Mouse (Mus musculus) forebrain, embryonic 10.5 days (tissue): ENCODE measurements around the gene Apod. TPM values are rescaled to one million over a fixed set of nuclear protein-coding genes. Genes with fewer than 3 reads are reported as not detected.
"Not testable (repeated sequence)": the region's sequence is repeated elsewhere in the genome, so short reads cannot be mapped to it uniquely, and the experiment has no call there.

Experiments used
- DNase-seq: peaks from one replicate; pipeline ENCODE4 v3.0.0-alpha.2; 2017; ENCODE audit warnings: low spot score; ENCODE audit errors: extremely low spot score
- H3K27ac ChIP-seq: fragments of 300-500 bp; sonication (generic); 2 replicates; pipeline ENCODE4 v1.5.1; 2016; ENCODE audit warnings: mild to moderate bottlenecking
- H3K27me3 ChIP-seq: fragments of 300-500 bp; sonication (generic); 2 replicates; pipeline ENCODE4 v1.6.1; 2016; ENCODE audit warnings: mild to moderate bottlenecking; ENCODE audit not compliant: poor library complexity, severe bottlenecking
- H3K36me3 ChIP-seq: fragments of 300-500 bp; sonication (generic); replicated peaks from 2 replicates; pipeline ENCODE4 v1.6.1; 2016; ENCODE audit warnings: mild to moderate bottlenecking, moderate library complexity
- H3K4me1 ChIP-seq: fragments of 300-500 bp; sonication (generic); 2 replicates; pipeline ENCODE4 v1.6.1; 2016
- H3K4me3 ChIP-seq: fragments of 300-500 bp; sonication (generic); 2 replicates; pipeline ENCODE4 v1.5.1; 2016; ENCODE audit warnings: mild to moderate bottlenecking, moderate library complexity
- H3K9me3 ChIP-seq: fragments of 300-500 bp; sonication (generic); 2 replicates; pipeline ENCODE4 v1.6.1; 2016; ENCODE audit warnings: mild to moderate bottlenecking, moderate library complexity
- WGBS: fragments of 180-500 bp; shearing (Covaris S2); methylation state at CpG from one replicate; pipeline ENCODE4 v1.1.7; 2016; 5-methylcytosine and 5-hydroxymethylcytosine counted together
- polyA plus RNA-seq: library from polyadenylated mRNA; unstranded; fragments of >200 nt; fragmentation: Nextera tagmentation; extraction: Ambion mirVana; gene quantifications from 2 replicates; pipeline ENCODE4 v1.2.1, GENCODE M21; 2016

Gene Apod
- polyA plus RNA-seq, 1 experiment from 2014 or later, result 24.4 TPM

DNA sequence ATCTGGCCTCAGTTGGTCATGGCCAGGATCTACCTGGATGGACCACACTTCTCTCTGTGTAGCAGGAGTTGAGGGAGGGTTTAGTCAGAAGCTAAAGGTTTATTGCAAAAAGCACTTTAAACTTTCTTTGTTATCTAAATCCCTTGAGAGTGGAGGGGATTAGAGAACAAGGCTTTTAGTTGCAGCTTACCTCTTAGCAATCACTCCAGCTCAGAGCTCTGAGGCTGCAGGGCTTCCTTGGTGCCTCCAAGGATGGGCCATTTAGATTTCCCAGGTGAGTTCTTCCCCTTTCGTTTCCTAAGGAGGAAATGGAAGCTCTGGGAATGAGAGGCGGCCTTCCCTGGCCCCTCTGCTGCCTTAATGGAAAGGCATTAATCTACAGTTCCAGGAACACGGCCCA, 23.3 kb upstream of the Apod start:
- 20% methylated on average over 3 of the region's 3 CpGs for WGBS
- H3K4me3 ChIP-seq, result no peak overlapping the region
- H3K27me3 ChIP-seq, result no peaks in the 10 kb centered on the region; the same call in 1 of the 2 replicates
- no peaks in the 10 kb centered on the region for H3K9me3 ChIP-seq
- peaks cover 39% of the 10 kb centered on the region for H3K4me1 ChIP-seq
- no peaks in the 10 kb centered on the region for H3K36me3 ChIP-seq
- no peak overlapping the region for H3K27ac ChIP-seq
- no peak for DNase-seq

DNA sequence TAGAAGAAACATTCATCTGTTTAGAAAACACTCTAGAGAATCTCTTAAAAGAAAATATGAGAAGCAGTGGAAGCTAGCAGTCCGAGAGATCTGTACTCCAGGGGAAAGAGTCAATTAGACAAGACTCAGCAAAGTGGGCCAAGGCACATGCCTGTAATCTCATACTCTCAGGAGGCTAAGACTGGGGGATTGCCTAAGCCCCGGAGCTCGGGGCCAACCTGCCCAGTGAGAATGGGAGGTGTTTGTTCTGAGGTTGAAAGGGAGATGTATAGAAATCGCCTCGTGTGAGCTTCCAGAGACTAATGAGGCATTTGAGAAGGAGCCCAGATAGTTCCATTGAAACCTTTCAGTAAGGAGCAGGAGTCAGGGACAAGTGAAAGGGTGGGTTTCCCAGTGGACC, 20.2 kb upstream of the Apod start:
- Histone ChIP-seq H3K27me3 (no peaks in the 10 kb centered on the region; the same call in 1 of the 2 replicates), H3K4me1 (peaks cover 27% of the 10 kb centered on the region), H3K27ac (no peak overlapping the region), H3K36me3 (no peaks in the 10 kb centered on the region), H3K4me3 (no peak overlapping the region), H3K9me3 (no peaks in the 10 kb centered on the region)
- no peak for DNase-seq
- WGBS, result 12% methylated on average over 5 of the region's 5 CpGs

DNA sequence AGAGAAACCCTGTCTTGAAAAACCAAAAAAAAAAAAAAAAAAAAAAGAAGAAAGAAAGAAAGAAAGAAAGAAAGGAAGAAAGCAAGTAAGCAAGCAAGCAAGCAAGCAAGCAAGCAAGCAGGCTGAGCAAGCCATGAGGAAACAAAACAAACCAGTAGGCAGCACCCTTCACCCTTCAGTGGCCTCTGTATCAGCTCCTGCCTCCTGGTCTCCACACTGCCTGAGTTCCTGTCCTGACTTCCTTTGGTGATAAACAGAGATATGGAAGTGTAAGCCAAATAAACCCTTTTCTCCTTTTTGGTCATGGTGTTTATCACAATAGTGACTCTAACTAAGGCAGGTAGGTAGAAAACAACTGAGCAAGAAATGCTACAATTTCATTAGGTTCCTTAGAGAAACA, 18.0 kb upstream of the Apod start:
- no peak overlapping the region for H3K4me3 ChIP-seq
- no peak for DNase-seq
- H3K4me1 ChIP-seq, result peaks cover 16% of the 10 kb centered on the region
- H3K27me3 ChIP-seq, result no peaks in the 10 kb centered on the region; the same call in 1 of the 2 replicates
- H3K9me3 ChIP-seq, result no peaks in the 10 kb centered on the region
- no peaks in the 10 kb centered on the region for H3K36me3 ChIP-seq
- H3K27ac ChIP-seq, result no peak overlapping the region

DNA sequence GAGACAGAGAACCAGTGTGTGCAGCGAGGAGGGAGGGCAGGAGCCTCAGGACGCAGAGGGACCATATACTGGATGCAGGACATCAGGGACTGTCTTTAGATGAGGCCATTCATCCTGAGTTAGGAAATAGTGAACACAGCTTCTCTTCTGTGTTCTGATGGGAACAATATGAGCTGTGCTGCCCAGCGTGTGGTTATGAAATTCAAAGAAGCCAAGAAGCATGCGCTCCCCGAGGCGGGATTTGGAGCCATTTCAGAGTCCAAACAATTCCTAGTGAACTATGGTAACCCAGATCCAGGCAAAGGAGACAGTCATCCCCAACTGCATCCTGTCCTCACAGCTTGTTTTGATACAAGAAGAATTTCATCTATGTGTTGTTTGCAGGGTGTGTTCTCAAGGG, 16.4 kb upstream of the Apod start:
- not testable (repeated sequence) for H3K4me3 ChIP-seq, DNase-seq, H3K9me3 ChIP-seq, H3K36me3 ChIP-seq, H3K27ac ChIP-seq, H3K27me3 ChIP-seq
- whole genome bisulfite sequencing, result 93% methylated on average over 6 of the region's 6 CpGs
- H3K4me1 ChIP-seq, result peaks cover 14% of the 10 kb centered on the region

DNA sequence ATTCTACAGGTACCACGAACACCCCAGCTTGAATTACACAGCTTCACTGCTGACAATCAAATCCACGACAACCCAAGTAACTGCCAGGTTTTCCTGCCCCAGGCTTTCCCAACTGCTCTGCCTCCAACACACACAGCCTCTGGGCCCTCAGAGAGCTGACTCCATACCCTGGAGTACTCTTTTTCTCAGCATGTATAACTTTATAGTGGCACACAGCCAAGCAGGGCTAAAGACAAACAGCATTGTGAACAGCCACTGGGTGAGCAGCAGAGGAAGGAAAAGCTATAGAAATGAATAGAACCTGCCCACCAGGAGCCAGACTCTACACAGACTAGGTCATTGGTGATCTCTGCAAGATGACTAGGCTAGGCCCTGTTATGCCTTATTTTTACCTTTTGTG, 15.1 kb upstream of the Apod start:
- WGBS, result 71% methylated on average over 2 of the region's 2 CpGs
- no peak overlapping the region for H3K27ac ChIP-seq
- H3K36me3 ChIP-seq, result no peaks in the 10 kb centered on the region
- H3K27me3 ChIP-seq, result no peaks in the 10 kb centered on the region
- H3K4me1 ChIP-seq, result peaks cover 3% of the 10 kb centered on the region
- no peak for DNase-seq
- H3K4me3 ChIP-seq, result no peak overlapping the region
- no peaks in the 10 kb centered on the region for H3K9me3 ChIP-seq

DNA sequence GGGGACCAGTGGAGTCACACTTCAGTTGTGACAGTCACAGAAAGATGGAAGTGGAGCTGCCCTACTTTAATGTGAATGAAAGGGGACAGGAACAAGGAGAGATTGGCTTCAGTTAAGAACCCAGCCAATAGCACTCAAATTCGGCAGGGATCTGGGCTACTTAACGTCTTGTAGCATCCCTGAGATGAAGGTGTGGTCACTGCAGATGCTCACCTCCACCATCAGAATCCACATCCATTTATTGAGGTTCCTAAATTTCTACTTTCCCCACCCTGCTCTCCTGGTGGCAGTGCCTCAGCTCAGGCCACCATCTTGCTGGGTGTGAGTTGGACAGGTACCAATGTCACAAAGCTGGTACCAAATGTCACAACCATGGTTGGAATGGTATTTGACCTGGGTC, 13.3 kb upstream of the Apod start:
- 89% methylated on average over 2 of the region's 2 CpGs for WGBS
- H3K36me3 ChIP-seq, result no peaks in the 10 kb centered on the region
- H3K4me3 ChIP-seq, result no peak overlapping the region
- no peak for DNase-seq
- H3K27me3 ChIP-seq, result no peaks in the 10 kb centered on the region
- H3K4me1 ChIP-seq, result no peaks in the 10 kb centered on the region
- H3K9me3 ChIP-seq, result no peaks in the 10 kb centered on the region
- no peak overlapping the region for H3K27ac ChIP-seq

DNA sequence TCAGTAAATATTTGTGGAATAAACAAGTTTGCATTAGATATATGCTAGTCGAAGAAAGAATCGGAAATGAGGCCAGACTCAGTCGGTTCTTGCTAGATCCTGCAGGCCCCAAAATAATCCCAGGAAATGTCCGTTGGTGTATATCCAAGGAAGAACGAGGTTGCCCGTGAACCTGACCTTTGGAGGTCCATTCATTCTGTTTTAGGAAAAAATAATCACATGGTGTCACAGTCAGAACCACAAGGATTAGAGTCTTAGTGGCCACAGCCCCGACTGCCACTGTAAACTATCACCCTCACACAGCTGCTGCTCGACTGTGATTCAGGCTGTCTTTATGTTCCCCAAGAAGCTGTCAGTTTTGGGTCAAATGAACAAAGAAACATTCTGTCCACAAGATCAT, 12.8 kb upstream of the Apod start:
- H3K27ac ChIP-seq, result no peak overlapping the region
- H3K4me3 ChIP-seq, result no peak overlapping the region
- 83% methylated on average over 8 of the region's 8 CpGs for WGBS
- peaks cover under 1% of the 10 kb centered on the region; the same call in 1 of the 2 replicates for H3K4me1 ChIP-seq
- H3K36me3 ChIP-seq, result no peaks in the 10 kb centered on the region
- no peaks in the 10 kb centered on the region for H3K27me3 ChIP-seq
- H3K9me3 ChIP-seq, result no peaks in the 10 kb centered on the region
- no peak for DNase-seq

DNA sequence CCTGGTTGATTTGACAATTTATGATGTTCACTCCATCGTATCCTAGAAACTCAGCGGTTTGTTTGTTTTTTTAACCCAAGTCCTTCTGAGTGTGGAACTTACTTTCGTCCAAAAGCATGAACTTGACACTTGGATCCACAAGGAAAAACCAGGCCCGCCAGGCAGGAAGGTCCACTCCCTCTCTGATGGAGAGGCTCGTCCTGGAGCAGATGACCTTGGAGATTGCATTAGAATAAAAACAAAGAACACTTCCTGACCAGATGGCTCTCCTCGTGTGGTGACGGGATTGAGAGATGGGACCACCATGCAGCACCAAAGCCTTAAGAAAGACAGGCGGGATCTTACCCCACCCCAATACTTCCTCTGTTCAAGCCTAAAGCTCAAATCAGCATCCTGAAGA, 12.1 kb upstream of the Apod start:
- no peaks in the 10 kb centered on the region for H3K36me3 ChIP-seq
- H3K4me1 ChIP-seq, result peaks cover 8% of the 10 kb centered on the region
- no peak overlapping the region for H3K4me3 ChIP-seq
- H3K9me3 ChIP-seq, result no peaks in the 10 kb centered on the region
- no peak for DNase-seq
- 84% methylated on average over 8 of the region's 8 CpGs for WGBS
- H3K27ac ChIP-seq, result no peak overlapping the region
- no peaks in the 10 kb centered on the region for H3K27me3 ChIP-seq

DNA sequence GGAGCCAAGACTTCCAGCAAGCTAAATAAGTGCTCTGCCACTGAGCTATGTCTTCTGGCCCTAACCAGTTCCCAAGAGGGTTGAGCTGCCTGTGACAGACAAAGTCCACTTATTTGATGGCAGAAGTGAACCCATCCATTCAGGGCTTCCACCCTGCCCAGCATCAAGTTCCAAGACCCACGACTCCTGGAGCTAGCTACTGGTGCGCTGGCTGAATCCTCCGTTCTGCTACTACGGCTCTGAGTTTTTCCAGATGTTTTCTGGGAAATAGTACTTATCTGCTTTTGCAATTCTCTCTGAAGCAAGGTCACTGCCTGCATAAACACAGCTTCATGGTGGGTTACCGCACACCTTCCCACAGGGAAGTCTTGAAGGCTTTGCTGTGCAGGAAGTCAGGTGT, 11.4 kb upstream of the Apod start:
- DNase-seq, result no peak
- H3K4me1 ChIP-seq, result peaks cover 15% of the 10 kb centered on the region
- H3K9me3 ChIP-seq, result no peaks in the 10 kb centered on the region
- no peak overlapping the region for H3K4me3 ChIP-seq
- no peak overlapping the region for H3K27ac ChIP-seq
- WGBS, result 84% methylated on average over 5 of the region's 5 CpGs
- H3K27me3 ChIP-seq, result no peaks in the 10 kb centered on the region
- H3K36me3 ChIP-seq, result no peaks in the 10 kb centered on the region

DNA sequence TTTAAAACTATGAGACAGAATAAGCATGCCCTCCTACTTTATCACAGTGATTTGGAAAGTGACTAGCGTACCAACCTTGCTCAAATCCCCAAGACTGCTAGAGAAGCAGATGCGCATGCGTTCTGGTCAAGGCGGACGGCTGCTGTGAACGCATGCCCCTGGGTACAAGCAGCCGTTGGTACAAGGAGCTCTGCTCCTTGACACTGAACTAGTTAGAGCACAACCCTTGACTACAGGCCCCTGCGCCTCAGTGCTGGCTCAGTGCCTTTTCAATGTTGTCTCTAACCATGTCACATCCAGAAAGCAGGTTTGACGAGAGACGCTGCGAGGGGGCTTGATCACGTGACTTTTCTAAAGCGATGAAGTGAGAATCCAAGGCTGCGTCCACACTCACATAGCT, 10.5 kb upstream of the Apod start:
- Histone ChIP-seq H3K27me3 (no peaks in the 10 kb centered on the region), H3K27ac (no peak overlapping the region)

DNA sequence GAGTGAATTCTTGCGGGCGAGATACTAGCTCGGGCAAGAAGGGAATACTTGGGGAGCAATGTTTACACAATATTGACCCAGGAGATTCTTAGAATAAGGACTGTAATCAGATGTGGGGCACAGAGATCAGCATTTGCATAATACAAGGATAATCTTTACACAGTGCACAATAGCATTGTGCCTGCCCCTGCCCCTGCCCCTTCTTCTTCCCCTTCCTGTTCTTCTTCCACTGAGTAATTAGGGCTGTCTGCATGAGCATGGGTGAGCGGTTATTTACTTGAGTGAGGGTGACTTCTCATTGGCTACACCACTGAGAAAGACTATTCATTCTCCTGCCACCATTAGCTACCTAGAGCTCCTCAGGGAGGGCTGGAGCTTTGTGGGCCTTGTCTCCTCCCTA, 6.9 kb upstream of the Apod start:
- Histone ChIP-seq H3K27me3 (no peaks in the 10 kb centered on the region), H3K4me1 (peaks cover 18% of the 10 kb centered on the region), H3K36me3 (no peaks in the 10 kb centered on the region), H3K9me3 (no peaks in the 10 kb centered on the region), H3K4me3 (no peak overlapping the region; the same call in 1 of the 2 replicates), H3K27ac (peak overlapping the region; percentile 25)
- WGBS, result 58% methylated on average over 4 of the region's 4 CpGs
- DNase-seq, result no peak

More for the DNA sequence above, 10.5 kb upstream of the Apod start:
- Histone ChIP-seq H3K4me1 (peaks cover 18% of the 10 kb centered on the region), H3K9me3 (no peaks in the 10 kb centered on the region), H3K4me3 (no peak overlapping the region), H3K36me3 (no peaks in the 10 kb centered on the region)
- WGBS, result 95% methylated on average over 14 of the region's 14 CpGs
- DNase-seq, result no peak

DNA sequence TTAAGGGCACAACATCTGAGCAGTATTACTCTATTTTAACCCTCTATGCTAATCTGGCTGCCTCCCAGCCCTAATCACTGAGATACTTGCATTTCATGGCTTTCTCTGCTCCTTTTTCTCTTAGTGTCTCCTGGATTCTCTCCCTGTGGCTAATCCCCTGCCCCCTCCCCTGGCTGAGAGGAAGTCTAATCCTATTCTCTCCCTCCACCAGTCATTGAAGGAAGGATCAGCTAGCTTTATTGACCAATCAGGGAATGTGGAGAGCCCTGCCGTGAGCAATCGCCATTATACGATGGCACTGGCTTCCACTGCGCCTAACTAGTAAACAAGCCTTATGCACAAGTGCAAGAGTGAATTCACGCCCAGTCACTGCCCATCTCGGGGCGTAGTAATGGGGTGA, 6.3 kb upstream of the Apod start:
- no peaks in the 10 kb centered on the region for H3K27me3 ChIP-seq
- H3K36me3 ChIP-seq, result no peaks in the 10 kb centered on the region
- H3K4me1 ChIP-seq, result peaks cover 22% of the 10 kb centered on the region
- WGBS, result 43% methylated on average over 7 of the region's 7 CpGs
- DNase-seq, result no peak
- no peak overlapping the region; the same call in 1 of the 2 replicates for H3K4me3 ChIP-seq
- peak overlapping the region; percentile 26; the same call in 1 of the 2 replicates for H3K27ac ChIP-seq
- no peaks in the 10 kb centered on the region for H3K9me3 ChIP-seq

DNA sequence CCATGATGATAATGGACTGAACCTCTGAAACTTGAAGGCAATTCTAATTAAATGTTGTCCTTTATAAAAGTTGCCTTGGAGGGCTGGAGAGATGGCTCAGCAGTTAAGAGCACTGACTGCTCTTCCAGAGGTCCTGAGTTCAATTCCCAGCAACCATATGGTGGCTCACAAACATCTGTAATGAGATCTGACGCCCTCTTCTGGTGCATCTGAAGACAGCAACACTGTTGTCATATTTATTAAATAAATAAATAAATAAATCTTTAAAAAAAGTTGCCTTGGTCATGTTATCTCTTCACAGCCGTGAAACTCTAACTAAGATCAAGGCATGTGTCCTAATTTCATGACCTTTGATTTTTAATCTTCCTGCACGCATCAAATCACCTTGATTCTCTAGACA, 5.1 kb upstream of the Apod start:
- not testable (repeated sequence) for H3K27me3 ChIP-seq, H3K4me3 ChIP-seq, H3K27ac ChIP-seq, H3K36me3 ChIP-seq, DNase-seq, H3K9me3 ChIP-seq
- peaks cover 30% of the 10 kb centered on the region for H3K4me1 ChIP-seq
- WGBS, result 80% methylated on average over 3 of the region's 3 CpGs

DNA sequence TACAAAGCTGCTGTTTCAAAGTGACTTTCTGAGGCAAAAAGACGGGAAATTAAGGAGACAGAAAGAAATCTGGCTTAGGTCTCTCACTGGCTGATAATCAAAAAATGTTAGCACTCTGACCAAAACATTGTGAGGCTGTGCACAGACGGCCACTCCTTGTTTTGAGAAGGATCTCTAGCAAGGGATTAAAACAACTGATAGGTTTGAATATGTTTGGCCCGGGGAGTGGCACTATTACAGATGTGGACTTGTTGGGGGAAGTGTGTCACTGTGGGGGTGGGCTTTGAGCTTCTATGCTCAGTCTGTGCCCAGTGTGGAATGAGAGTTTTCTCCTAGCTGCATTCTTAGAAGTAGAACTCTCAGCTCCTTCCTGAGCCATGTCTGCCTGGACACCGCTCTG, 4.7 kb upstream of the Apod start:
- no peaks in the 10 kb centered on the region for H3K9me3 ChIP-seq
- peaks cover 34% of the 10 kb centered on the region for H3K4me1 ChIP-seq
- WGBS, result 79% methylated on average over 4 of the region's 4 CpGs
- H3K27ac ChIP-seq, result no peak overlapping the region
- no peaks in the 10 kb centered on the region for H3K36me3 ChIP-seq
- no peak overlapping the region for H3K4me3 ChIP-seq
- H3K27me3 ChIP-seq, result no peaks in the 10 kb centered on the region
- no peak for DNase-seq
